Mouse (Mus musculus): ENCODE data around the gene Fgf12. TPM values are rescaled to one million over a fixed set of nuclear protein-coding genes. Genes with fewer than 3 reads are reported as not detected.
A peak's percentile ranks its signal among the peaks of the same experiment; 100 is the strongest.

The Fgf12 gene
- polyA plus RNA-seq, 1 experiment from 2014 or later, result 0.43 TPM

DNA sequence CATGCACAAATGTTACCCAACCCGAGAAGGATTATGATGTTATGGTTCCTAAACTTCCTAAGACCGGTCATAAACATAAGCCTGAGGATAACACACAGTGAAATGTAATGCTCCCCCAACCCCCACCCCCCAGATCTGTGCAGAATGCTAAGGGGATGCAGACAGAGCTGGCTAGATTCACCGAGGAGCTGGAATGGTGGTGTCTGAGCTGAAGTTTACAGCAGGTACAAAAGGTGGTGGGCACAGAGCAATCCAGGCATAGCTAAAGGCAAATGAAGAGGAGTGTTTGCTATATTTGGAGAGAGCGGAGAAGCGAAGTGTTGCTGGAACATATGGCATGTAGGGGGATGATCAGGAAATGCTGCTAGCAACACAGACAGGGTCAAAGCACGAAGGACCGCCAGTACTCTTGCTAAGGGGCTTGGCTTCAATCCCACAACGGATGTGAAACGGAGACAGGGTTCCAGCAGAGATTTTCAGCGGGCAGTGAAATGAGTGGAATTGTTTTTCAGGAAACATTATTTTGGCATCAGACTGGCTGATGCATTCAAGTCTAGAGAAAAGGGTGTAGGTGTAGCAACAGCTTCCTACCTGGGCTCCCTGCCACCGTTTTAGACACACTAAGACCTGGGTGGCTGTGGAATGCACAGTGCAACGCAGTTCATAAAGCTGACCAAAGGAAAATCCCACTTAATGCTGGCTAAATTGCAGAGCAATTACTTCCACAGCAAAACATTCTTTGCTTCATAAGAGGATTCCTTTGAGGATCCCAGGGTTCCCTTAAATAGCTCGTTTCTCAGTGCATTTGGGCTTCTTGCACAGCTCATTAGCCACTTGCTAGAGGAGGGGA, 514.6 kb downstream of the Fgf12 start:
- no peak for DNase-seq (ENCODE audit: low spot score)

DNA sequence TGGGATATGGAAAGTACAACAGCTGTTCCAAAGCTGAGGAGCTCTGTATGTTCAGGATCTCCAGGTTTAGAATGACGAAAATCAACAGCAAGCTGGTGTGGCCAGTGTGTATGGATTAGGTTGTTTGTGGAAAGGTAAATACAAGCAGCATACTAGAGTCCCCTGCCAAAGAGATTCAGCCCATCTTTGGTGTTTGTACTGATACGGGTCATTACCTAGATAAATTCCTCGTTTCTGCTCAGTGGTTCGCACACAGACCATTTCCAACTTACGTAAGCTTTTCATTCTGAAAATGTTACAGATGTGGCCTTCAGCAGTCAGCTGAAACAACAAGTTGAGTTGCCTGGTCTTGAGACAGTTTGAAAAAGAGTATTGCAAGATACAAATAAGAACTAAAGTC, 536.9 kb downstream of the Fgf12 start:
- no peak overlapping the region for H3K4me3 ChIP-seq
- no peaks in the 10 kb centered on the region for H3K36me3 ChIP-seq
- no peaks in the 10 kb centered on the region for H3K9me3 ChIP-seq (replicated peaks)
- DNase-seq (ENCODE audit: low spot score), result no peak
- 89% methylated on average over 5 of the region's 5 CpGs for WGBS
- no peaks in the 10 kb centered on the region for H3K4me1 ChIP-seq
- no peaks in the 10 kb centered on the region for H3K27me3 ChIP-seq (ENCODE audit: low read depth, poor library complexity, severe bottlenecking)
- no peak overlapping the region for H3K27ac ChIP-seq

More for the DNA sequence above, 514.6 kb downstream of the Fgf12 start:
- H3K27ac ChIP-seq, result no peak overlapping the region
- no peak overlapping the region for H3K4me3 ChIP-seq
- 75% methylated on average over 13 of the region's 13 CpGs for WGBS
- peaks cover 12% of the 10 kb centered on the region for H3K4me1 ChIP-seq
- no peaks in the 10 kb centered on the region for H3K36me3 ChIP-seq
- H3K27me3 ChIP-seq (ENCODE audit: low read depth, poor library complexity, severe bottlenecking), result no peaks in the 10 kb centered on the region
- no peaks in the 10 kb centered on the region for H3K9me3 ChIP-seq (replicated peaks)

GRCm38 (mm10) chr16:28212411-28212810, 540.5 kb downstream of the Fgf12 start:
- WGBS, result 91% methylated on average over 1 of the region's 1 CpGs
- H3K4me1 ChIP-seq, result no peaks in the 10 kb centered on the region
- no peaks in the 10 kb centered on the region for H3K9me3 ChIP-seq (replicated peaks)
- no peak overlapping the region for H3K4me3 ChIP-seq
- no peaks in the 10 kb centered on the region for H3K36me3 ChIP-seq
- no peaks in the 10 kb centered on the region for H3K27me3 ChIP-seq (ENCODE audit: low read depth, poor library complexity, severe bottlenecking)
- no peak overlapping the region for H3K27ac ChIP-seq
- no peak for DNase-seq (ENCODE audit: low spot score)

GRCm38 (mm10) chr16:28156443-28156842, 596.4 kb downstream of the Fgf12 start:
- WGBS, result 95% methylated on average over 2 of the region's 2 CpGs
- no peak for DNase-seq (ENCODE audit: low spot score)
- Histone ChIP-seq H3K4me1 (no peaks in the 10 kb centered on the region), H3K27ac (no peak overlapping the region), H3K27me3 (ENCODE audit: low read depth, poor library complexity, severe bottlenecking) (no peaks in the 10 kb centered on the region), H3K4me3 (no peak overlapping the region), H3K36me3 (no peaks in the 10 kb centered on the region), H3K9me3 (replicated peaks) (no peaks in the 10 kb centered on the region)

- DNase-seq (ENCODE audit: low spot score), result no peak
- Histone ChIP-seq H3K36me3 (no peaks in the 10 kb centered on the region), H3K4me1 (no peaks in the 10 kb centered on the region), H3K4me3 (no peak overlapping the region), H3K27me3 (ENCODE audit: low read depth, poor library complexity, severe bottlenecking) (no peaks in the 10 kb centered on the region), H3K9me3 (replicated peaks) (no peaks in the 10 kb centered on the region), H3K27ac (no peak overlapping the region)
- 87% methylated on average over 3 of the region's 3 CpGs for WGBS
These were observed 611.9 kb downstream of the Fgf12 start for GRCm38 (mm10) chr16:28140972-28141371.

- Histone ChIP-seq H3K9me3 (replicated peaks) (no peaks in the 10 kb centered on the region), H3K4me3 (no peak overlapping the region), H3K27ac (no peak overlapping the region), H3K4me1 (no peaks in the 10 kb centered on the region), H3K27me3 (ENCODE audit: low read depth, poor library complexity, severe bottlenecking) (no peaks in the 10 kb centered on the region), H3K36me3 (no peaks in the 10 kb centered on the region)
- no peak for DNase-seq (ENCODE audit: low spot score)
- 88% methylated on average over 2 of the region's 2 CpGs for WGBS
These were observed 625.9 kb downstream of the Fgf12 start for GRCm38 (mm10) chr16:28127006-28127405.

MicroRNA genes within 50 kb of the gene (microRNA counts, 519-probe panel; counts per million panel counts)
- microRNA mmu-miR-690, result 684 counts per million, percentile 72 among the panel's probes with 10 or more counts

Small RNA genes lying within 50 kb of the gene (microRNA-seq; reads per million reads assigned to microRNA genes)
- not detected for gene Mir690

Other genes starting within 250 kb of the Fgf12 start
- gene Mb21d2, start 176.6 kb upstream of the Fgf12 start, polyA plus RNA-seq (2016; fragmentation: Nextera tagmentation; extraction: Ambion mirVana), result 5.8 and 6.4 TPM in 2 replicates